Mouse (Mus musculus) layer of hippocampus, adult 9-11 months (tissue): ENCODE measurements around the gene Zfp512.
"Not testable (repeated sequence)": the region's sequence is repeated elsewhere in the genome, so short reads cannot be mapped to it uniquely, and the experiment has no call there.

Source experiments
- DNase-seq: peaks from one replicate; pipeline ENCODE4 v3.0.0; 2022

Gene Zfp512

GRCm38 (mm10) chr5:31451878-31452561 is at the start of gene Zfp512:
Gene Zfp512, plus strand, starts transcription at chr5:31452431.
- peak; percentile 98 for DNase-seq

DNA sequence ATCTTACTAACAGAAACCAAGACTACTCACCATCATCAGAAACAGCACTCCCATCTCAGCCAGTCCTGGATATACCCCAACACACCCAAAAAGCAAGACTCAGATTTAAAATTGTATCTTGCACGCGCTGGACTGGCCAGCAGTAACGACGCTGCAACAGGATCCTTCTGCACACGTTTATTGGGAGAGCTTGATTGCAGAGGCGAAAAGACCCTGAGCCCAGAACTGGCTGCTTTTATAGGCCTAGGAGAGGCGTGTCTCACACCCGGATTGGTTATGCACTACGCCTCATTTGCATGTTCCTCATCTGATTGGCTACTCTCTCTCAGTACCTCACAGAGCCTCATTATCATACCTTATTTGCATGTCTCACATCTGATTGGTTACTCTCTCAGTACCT is 17.5 kb upstream of the Zfp512 start:
- not testable (repeated sequence) for DNase-seq

GRCm38 (mm10) chr5:31451336-31451735 is 895 bp upstream of the Zfp512 start:
- no peak for DNase-seq

- no peak for DNase-seq
Measured at GRCm38 (mm10) chr5:31452562-31452878, 289 bp downstream of the Zfp512 start.

GRCm38 (mm10) chr5:31452886-31453410 is 717 bp downstream of the Zfp512 start:
- no peak for DNase-seq

GRCm38 (mm10) chr5:31467798-31468197 is 15.6 kb downstream of the Zfp512 start:
- DNase-seq, result no peak

- DNase-seq, result no peak
Measured at GRCm38 (mm10) chr5:31469711-31470110, 17.5 kb downstream of the Zfp512 start.

DNA sequence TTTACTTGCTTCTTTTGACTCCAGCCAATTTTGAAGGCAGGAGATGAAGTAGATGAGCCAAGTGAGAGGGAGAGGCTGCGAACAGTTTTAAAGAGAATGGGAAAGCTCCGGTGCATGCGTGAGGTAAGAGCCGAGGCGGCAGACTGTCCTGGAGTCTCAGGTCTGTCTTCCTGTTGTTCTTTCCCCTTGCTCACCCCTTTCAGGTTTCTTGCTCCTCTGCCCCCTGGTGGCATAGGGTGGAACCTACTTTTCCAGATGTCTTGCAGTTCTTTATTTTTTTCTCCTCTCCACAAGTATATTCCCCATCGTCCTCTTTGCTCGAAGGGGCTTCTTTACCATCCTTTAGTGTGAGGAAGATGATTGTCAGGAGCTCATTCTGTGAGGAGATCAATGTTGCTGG is 18.1 kb downstream of the Zfp512 start:
- no peak for DNase-seq

GRCm38 (mm10) chr5:31480536-31480935 is 28.3 kb downstream of the Zfp512 start:
- peak; percentile 23 for DNase-seq

DNA sequence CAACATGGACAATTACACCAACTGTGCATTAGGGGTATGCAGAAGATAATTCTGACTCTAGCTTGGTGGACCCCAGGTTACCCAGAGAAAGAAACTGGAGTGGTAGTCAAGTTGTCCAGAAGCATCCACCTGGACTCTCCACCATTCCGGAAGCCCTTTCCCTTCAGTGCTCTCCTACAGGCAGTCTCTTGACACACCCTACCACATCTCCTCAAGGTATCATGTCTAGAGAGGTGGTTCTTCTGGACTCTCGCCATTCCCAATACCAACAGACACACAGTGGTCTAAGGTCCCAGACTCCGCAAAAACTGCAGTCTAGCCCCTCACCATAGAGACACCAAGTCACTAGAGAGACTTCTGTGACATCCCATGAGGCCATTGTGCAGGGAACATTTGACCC is 33.2 kb downstream of the Zfp512 start, which contains the start of gene 4930548H24Rik:
TSS of gene 4930548H24Rik (plus strand) at position 301 of the 400 bp plus-strand sequence.
- no peak for DNase-seq

DNA sequence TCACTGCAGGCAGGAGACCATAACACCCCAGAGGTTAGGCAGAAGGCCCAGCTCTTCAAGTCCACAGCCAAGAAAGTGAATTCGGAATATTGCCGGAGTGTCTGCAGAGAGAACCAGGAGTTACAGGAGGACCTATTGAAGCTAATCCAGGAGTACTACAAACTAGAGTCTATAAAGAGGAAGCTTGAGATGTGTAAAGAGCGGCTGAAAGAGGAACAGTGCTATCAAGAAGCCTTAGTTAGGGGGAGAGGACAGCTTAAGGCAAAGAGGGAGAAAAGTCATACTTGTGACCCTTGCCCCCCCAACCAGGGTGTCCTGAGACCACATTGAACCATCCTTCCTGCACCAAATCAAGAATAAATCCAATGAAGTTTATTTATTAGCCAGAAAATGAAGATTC is 35.7 kb downstream of the Zfp512 start:
- DNase-seq, result no peak

GRCm38 (mm10) chr5:31489116-31489769 is 37.0 kb downstream of the Zfp512 start:
- DNase-seq, result no peak

- DNase-seq, result no peak
Measured at GRCm38 (mm10) chr5:31492031-31492430, 39.8 kb downstream of the Zfp512 start.

DNA sequence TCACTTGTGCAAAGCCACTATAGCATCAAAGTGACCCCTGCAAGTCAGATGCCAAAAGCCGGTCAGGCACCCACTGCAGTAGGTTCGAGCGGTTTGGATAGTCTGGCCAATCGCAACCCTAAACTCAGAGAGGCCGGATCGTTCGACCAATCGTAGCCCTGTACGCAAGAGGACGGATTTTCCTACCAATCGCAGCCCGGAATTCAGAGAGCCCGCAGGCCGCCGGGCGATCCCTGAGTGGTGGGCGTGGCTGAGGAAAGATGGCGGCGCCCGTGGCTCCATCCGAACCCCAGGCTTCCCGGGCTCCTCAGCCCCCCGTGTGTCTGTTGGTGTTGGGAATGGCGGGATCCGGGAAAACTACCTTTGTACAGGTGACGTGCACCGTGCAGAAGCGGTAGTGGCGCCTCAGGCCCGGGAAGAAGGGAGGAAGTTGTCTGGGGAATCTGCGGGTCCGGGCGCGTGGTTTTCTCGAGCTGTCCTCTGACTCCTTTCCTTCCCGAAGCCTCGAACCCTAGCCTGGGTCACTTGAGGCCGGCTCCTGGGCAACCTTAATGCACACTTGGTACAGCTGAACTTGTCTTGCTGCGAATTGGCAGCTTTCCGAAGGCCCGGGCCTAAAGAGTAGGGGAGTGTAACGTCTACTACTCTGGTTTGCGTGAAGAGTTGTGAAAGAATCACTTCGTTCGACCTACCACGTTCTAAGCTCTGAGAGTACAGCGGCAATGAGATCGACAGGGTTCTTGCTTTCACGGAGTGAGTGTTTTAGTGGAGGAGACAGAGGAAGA is 42.5 kb downstream of the Zfp512 start, which contains the start of gene Gpn1:
TSS of gene Gpn1 (plus strand) at position 229 of the 785 bp plus-strand sequence.
- DNase-seq, result peak; percentile 92

GRCm38 (mm10) chr5:31504843-31505242 is 52.6 kb downstream of the Zfp512 start:
- DNase-seq, result no peak

DNA sequence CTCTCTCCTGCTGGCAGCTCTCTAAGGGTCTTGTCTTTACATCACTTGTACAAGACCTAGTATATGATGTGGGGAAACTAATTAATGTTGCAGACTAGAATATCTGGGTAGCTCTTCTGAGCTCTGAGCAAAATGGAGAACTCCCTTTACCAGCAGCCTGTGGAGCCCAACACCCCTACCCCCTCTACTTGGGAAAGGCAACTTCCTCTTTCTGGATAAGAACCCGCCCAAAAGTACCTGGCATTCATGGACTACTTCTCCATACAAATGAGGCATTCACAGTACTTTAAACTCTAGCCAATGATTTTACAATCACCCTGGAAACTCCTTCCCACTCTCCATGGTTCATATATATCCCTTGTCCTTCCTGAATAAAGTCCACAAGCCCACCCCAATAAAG is 60.2 kb downstream of the Zfp512 start:
- DNase-seq, result peak; percentile 16

GRCm38 (mm10) chr5:31520556-31520955 is 68.3 kb downstream of the Zfp512 start:
- DNase-seq, result no peak

DNA sequence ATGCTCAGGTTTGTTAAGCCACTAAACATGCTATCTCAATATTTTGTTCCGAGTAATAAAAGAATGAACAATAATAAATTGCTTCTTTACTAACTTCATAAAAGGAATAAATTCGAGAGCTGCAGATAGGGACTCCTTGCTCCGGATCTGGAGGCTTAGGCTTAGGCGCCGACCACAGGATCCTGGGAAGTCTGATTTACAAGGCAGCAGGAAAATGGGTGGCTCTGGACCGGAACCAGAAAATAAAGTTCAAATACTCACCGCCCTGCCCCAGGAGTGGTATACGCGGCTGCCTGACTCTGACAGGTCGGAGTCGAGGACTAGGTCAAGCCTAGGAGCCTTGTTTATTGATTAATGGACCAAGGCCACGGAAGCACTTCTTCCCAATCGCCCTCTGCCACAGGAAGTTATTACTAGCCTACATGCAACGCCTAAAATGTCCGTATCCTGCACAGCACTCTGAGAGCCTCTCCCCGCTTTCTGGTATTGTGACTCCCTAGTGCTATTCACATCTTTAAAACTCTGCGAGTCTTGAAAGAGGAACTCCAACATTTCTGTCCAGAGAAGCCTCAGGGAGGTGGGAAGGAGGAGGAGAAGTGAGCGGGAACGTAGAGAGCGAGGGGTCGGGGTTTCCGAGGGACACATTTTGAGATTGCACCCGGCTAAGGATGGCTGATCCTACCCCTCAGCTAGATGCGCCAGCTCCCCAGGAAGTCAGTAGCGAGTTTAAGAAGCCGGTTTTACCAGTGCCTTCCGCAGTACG is 74.3 kb downstream of the Zfp512 start, which contains the start of gene Slc4a1ap:
TSS of gene Slc4a1ap (plus strand) at position 642 of the 763 bp plus-strand sequence.
- peak; percentile 74 for DNase-seq

GRCm38 (mm10) chr5:31527117-31527680 is 75.0 kb downstream of the Zfp512 start:
- no peak for DNase-seq

- not testable (repeated sequence) for DNase-seq
Measured at GRCm38 (mm10) chr5:31527707-31528106, 75.5 kb downstream of the Zfp512 start, which contains the start of gene Supt7l. Gene Supt7l, minus strand, starts transcription at chr5:31527807.

DNA sequence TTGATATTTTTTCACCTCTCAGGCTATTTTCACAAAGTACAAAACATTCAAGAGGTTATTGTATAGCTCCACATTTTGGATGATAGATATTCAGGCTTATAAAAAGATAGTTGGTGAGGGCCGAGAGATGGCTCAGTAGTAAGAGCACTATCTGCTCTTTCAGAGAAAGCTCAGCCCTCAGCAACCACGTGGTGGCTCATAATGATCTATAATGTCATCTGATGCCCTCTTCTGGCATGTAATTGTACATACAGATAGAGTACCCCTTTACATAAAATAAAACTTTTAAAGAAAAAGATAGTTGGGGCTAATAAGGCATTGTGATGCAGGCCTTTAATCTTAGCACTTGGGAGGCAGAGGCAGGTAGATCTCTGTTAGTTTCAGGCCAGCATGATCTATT is 76.3 kb downstream of the Zfp512 start:
- DNase-seq, result no peak
